11 mouse cellular contexts compared by ENCODE assay signal in genomic region chr1:133386209-133386608, GRCm38 (mm10). TPM values are rescaled to one million over a fixed set of nuclear protein-coding genes. Genes with fewer than 3 reads are reported as not detected.
DNase-seq lines count a peak whose midpoint lies in the region; ATAC-seq lines count a peak whose summit lies in the region.
"Had no signal": no experiment of that assay in that cellular context is flagged by ENCODE, and none has a peak within 500 bp of the region (broad histone marks: within the 10 kb centered on the region; RNA-seq: fewer than 3 reads in every experiment).

No protein-coding gene starts in this region.

- peak; percentile 26 for DNase-seq in midbrain, embryonic 14.5 days
- no peak for DNase-seq in adrenal gland, adult 8-10 months
- DNase-seq: right cerebral cortex, adult 18-20 months had no signal

- peak overlapping the region; percentile 51 for H3K9ac ChIP-seq in embryonic facial prominence, embryonic 13.5 days
- 0 out of 2 replicates have a peak overlapping the region, but pooled peaks have one; percentile 42 for H3K9ac ChIP-seq in hindbrain, embryonic 12.5 days
- peak overlapping the region; percentile 34; the same call in 1 of the 2 replicates for H3K9ac ChIP-seq in midbrain, embryonic 14.5 days (replicated peaks; ENCODE audit: low read length)
- no peak overlapping the region for H3K9ac ChIP-seq in kidney, embryonic 16.5 days (replicated peaks; ENCODE audit: low read length)
- H3K9ac ChIP-seq: lung, embryonic 14.5 days had no signal

- ATAC-seq in megakaryocyte, adult 5-6 weeks (ENCODE audit: poor library complexity, severe bottlenecking) = no peak
- no peak for ATAC-seq in embryonic facial prominence, embryonic 13.5 days (ENCODE audit: insufficient number of reproducible peaks, insufficient read depth, low FRiP score, low TSS enrichment, low read depth)
- no peak for ATAC-seq in hindbrain, embryonic 12.5 days (ENCODE audit: low FRiP score)
- ATAC-seq in midbrain, embryonic 14.5 days (ENCODE audit: low FRiP score, low TSS enrichment) = no peak
- ATAC-seq in kidney, embryonic 16.5 days (ENCODE audit: low FRiP score, low TSS enrichment) = no peak

- H3K4me2 ChIP-seq in embryonic facial prominence, embryonic 13.5 days = peak overlapping the region; percentile 31; the same call in 1 of the 2 replicates
- H3K4me2 ChIP-seq in hindbrain, embryonic 12.5 days (replicated peaks) = no peak overlapping the region
- H3K4me2 ChIP-seq in midbrain, embryonic 14.5 days (ENCODE audit: low read length) = peak overlapping the region; percentile 35
- no peak overlapping the region for H3K4me2 ChIP-seq in kidney, embryonic 16.5 days (replicated peaks; ENCODE audit: low read depth, low read length)
- H3K4me2 ChIP-seq: lung, embryonic 14.5 days had no signal

- 56% methylated on average over 11 of the region's 11 CpGs for WGBS in embryonic facial prominence, embryonic 13.5 days
- 38% methylated on average over 11 of the region's 11 CpGs for WGBS in hindbrain, embryonic 12.5 days
- WGBS in midbrain, embryonic 14.5 days = 15% methylated on average over 11 of the region's 11 CpGs
- 70% methylated on average over 11 of the region's 11 CpGs for WGBS in kidney, embryonic 16.5 days

- peak overlapping the region; percentile 87 for H3K4me3 ChIP-seq in megakaryocyte, embryonic 14.5 days (replicated peaks)
- no peak overlapping the region for H3K4me3 ChIP-seq in embryonic facial prominence, embryonic 13.5 days
- no peak overlapping the region for H3K4me3 ChIP-seq in hindbrain, embryonic 12.5 days
- no peak overlapping the region for H3K4me3 ChIP-seq in midbrain, embryonic 14.5 days (replicated peaks; ENCODE audit: low read depth, low read length)
- no peak overlapping the region for H3K4me3 ChIP-seq in kidney, embryonic 16.5 days (ENCODE audit: low read length)

- H3K27ac ChIP-seq in embryonic facial prominence, embryonic 13.5 days = no peak overlapping the region
- no peak overlapping the region for H3K27ac ChIP-seq in hindbrain, embryonic 12.5 days
- H3K27ac ChIP-seq in midbrain, embryonic 14.5 days (replicated peaks; ENCODE audit: low read depth, low read length) = peak overlapping the region; percentile 6
- H3K27ac ChIP-seq in kidney, embryonic 16.5 days (ENCODE audit: low read length) = no peak overlapping the region

- no peaks in the 10 kb centered on the region for H3K36me3 ChIP-seq in megakaryocyte, embryonic 14.5 days (replicated peaks; ENCODE audit: low read length)
- peaks cover 28% of the 10 kb centered on the region for H3K36me3 ChIP-seq in embryonic facial prominence, embryonic 13.5 days
- H3K36me3 ChIP-seq in hindbrain, embryonic 12.5 days = peaks cover 67% of the 10 kb centered on the region
- H3K36me3 ChIP-seq in midbrain, embryonic 14.5 days (ENCODE audit: control insufficient read depth, insufficient read depth, low read length) = peaks cover 35% of the 10 kb centered on the region
- peaks cover 72% of the 10 kb centered on the region for H3K36me3 ChIP-seq in kidney, embryonic 16.5 days (ENCODE audit: insufficient read depth, low read length)

- H3K27me3 ChIP-seq in megakaryocyte, embryonic 14.5 days (replicated peaks) = peaks cover 12% of the 10 kb centered on the region
- H3K27me3 ChIP-seq in embryonic facial prominence, embryonic 13.5 days = no peaks in the 10 kb centered on the region
- H3K27me3 ChIP-seq in hindbrain, embryonic 12.5 days = no peaks in the 10 kb centered on the region
- no peaks in the 10 kb centered on the region for H3K27me3 ChIP-seq in midbrain, embryonic 14.5 days (ENCODE audit: control insufficient read depth, insufficient read depth, low read length)
- no peaks in the 10 kb centered on the region for H3K27me3 ChIP-seq in kidney, embryonic 16.5 days (ENCODE audit: insufficient read depth, low read length)

- H3K4me1 ChIP-seq in megakaryocyte, embryonic 14.5 days = peaks cover 13% of the 10 kb centered on the region
- peaks cover 9% of the 10 kb centered on the region for H3K4me1 ChIP-seq in embryonic facial prominence, embryonic 13.5 days
- peaks cover 27% of the 10 kb centered on the region for H3K4me1 ChIP-seq in hindbrain, embryonic 12.5 days
- 0 out of 2 replicates have a peak, but pooled peaks cover 12% of the 10 kb centered on the region for H3K4me1 ChIP-seq in midbrain, embryonic 14.5 days (ENCODE audit: control insufficient read depth, insufficient read depth, low read length)
- peaks cover 9% of the 10 kb centered on the region; the same call in 1 of the 2 replicates for H3K4me1 ChIP-seq in kidney, embryonic 16.5 days (ENCODE audit: insufficient read depth, low read length)

- peaks cover 4% of the 10 kb centered on the region for H3K9me3 ChIP-seq in megakaryocyte, embryonic 14.5 days
- no peaks in the 10 kb centered on the region for H3K9me3 ChIP-seq in embryonic facial prominence, embryonic 13.5 days
- H3K9me3 ChIP-seq in hindbrain, embryonic 12.5 days (replicated peaks) = no peaks in the 10 kb centered on the region
- H3K9me3 ChIP-seq in midbrain, embryonic 14.5 days (ENCODE audit: control insufficient read depth, low read length) = no peaks in the 10 kb centered on the region
- H3K9me3 ChIP-seq in kidney, embryonic 16.5 days (ENCODE audit: low read length) = no peaks in the 10 kb centered on the region

RNA-seq across cellular contexts. Expression of gene Etnk2, which starts 22.8 kb away (rescaled TPM):
- 0.11 TPM in 1 of 2 replicates, not detected in the other for polyA plus RNA-seq in megakaryocyte, embryonic 14.5 days (2012; ENCODE audit: insufficient read depth, low replicate concordance)
- total RNA-seq in megakaryocyte, adult 5-6 weeks (2015) = not detected in 2 replicates
- not detected in 2 replicates for total RNA-seq in megakaryocyte, adult 5-6 weeks (2017)
- 2.8 and 3.2 TPM in 2 replicates for polyA plus RNA-seq in embryonic facial prominence, embryonic 13.5 days (2015; fragmentation: Nextera tagmentation; extraction: Ambion mirVana)
- polyA plus RNA-seq in hindbrain, embryonic 12.5 days (2016; fragmentation: Nextera tagmentation; extraction: Ambion mirVana) = 5.2 and 5.6 TPM in 2 replicates
- polyA plus RNA-seq in midbrain, embryonic 14.5 days (2014; fragmentation: Nextera tagmentation; extraction: Ambion mirVana) = 11.2 and 15.6 TPM in 2 replicates
- 10 to 100 TPM in 2 of 4 experiments, 1 to 10 TPM in 2; 6.0 to 34.7 (median 13.4) TPM for total RNA-seq in adrenal gland, adult 8-10 months (2022)
- polyA plus RNA-seq in kidney, embryonic 16.5 days (2015; fragmentation: Nextera tagmentation; extraction: Ambion mirVana) = 3.9 and 4.9 TPM in 2 replicates

RNA-seq across cellular contexts. Expression of gene Ren1, which starts 35.9 kb away (rescaled TPM):
- not detected in 2 replicates for polyA plus RNA-seq in megakaryocyte, embryonic 14.5 days (2012; ENCODE audit: insufficient read depth, low replicate concordance)
- total RNA-seq in megakaryocyte, adult 5-6 weeks (2015) = not detected in 2 replicates
- not detected in 2 replicates for total RNA-seq in megakaryocyte, adult 5-6 weeks (2017)
- 0.25 TPM in 1 of 2 replicates, not detected in the other for polyA plus RNA-seq in embryonic facial prominence, embryonic 13.5 days (2015; fragmentation: Nextera tagmentation; extraction: Ambion mirVana)
- 0.99 and 1.9 TPM in 2 replicates for polyA plus RNA-seq in hindbrain, embryonic 12.5 days (2016; fragmentation: Nextera tagmentation; extraction: Ambion mirVana)
- not detected in 2 replicates for polyA plus RNA-seq in midbrain, embryonic 14.5 days (2014; fragmentation: Nextera tagmentation; extraction: Ambion mirVana)
- 1 to 10 TPM in 3 of 4 experiments, under 1 TPM in 1; 0.97 to 5.8 (median 4.7) TPM for total RNA-seq in adrenal gland, adult 8-10 months (2022)
- polyA plus RNA-seq in kidney, embryonic 16.5 days (2015; fragmentation: Nextera tagmentation; extraction: Ambion mirVana) = 412 and 490 TPM in 2 replicates
- total RNA-seq: gastrocnemius, postnatal 10 days; left cerebral cortex, adult 8-10 months had no signal

RNA-seq across cellular contexts. Expression of gene Sox13, which starts 38.0 kb away (rescaled TPM):
- polyA plus RNA-seq in megakaryocyte, embryonic 14.5 days (2012; ENCODE audit: insufficient read depth, low replicate concordance) = 1.3 and 3.4 TPM in 2 replicates
- total RNA-seq in megakaryocyte, adult 5-6 weeks (2015) = 0.76 and 1.3 TPM in 2 replicates
- 0.24 and 0.70 TPM in 2 replicates for total RNA-seq in megakaryocyte, adult 5-6 weeks (2017)
- polyA plus RNA-seq in embryonic facial prominence, embryonic 13.5 days (2015; fragmentation: Nextera tagmentation; extraction: Ambion mirVana) = 5.2 and 7.3 TPM in 2 replicates
- 17.5 and 19.2 TPM in 2 replicates for polyA plus RNA-seq in hindbrain, embryonic 12.5 days (2016; fragmentation: Nextera tagmentation; extraction: Ambion mirVana)
- 5.9 and 9.7 TPM in 2 replicates for polyA plus RNA-seq in midbrain, embryonic 14.5 days (2014; fragmentation: Nextera tagmentation; extraction: Ambion mirVana)
- total RNA-seq in adrenal gland, adult 8-10 months (2022) = 10 to 100 TPM; 14.7 to 25.2 (median 18.0) TPM
- 11.5 and 12.8 TPM in 2 replicates for polyA plus RNA-seq in kidney, embryonic 16.5 days (2015; fragmentation: Nextera tagmentation; extraction: Ambion mirVana)

Comparison
In these comparisons a context has a peak if more than half of its experiments do, and no peak if none do; other contexts are left out.
1. H3K4me2 ChIP-seq: peak in embryonic facial prominence, embryonic 13.5 days (single experiment) and midbrain, embryonic 14.5 days (single experiment); none in hindbrain, embryonic 12.5 days (single experiment) and kidney, embryonic 16.5 days (single experiment).
2. RNA of gene Ren1, which starts 35.9 kb away (polyA plus RNA-seq): 412 to 490 TPM in kidney, embryonic 16.5 days; 0.99 to 1.9 TPM in hindbrain, embryonic 12.5 days, 0.25 TPM in embryonic facial prominence, embryonic 13.5 days, not detected in megakaryocyte, embryonic 14.5 days and not detected in midbrain, embryonic 14.5 days; every median in the first group is over 100 times any median in the second.